Mouse (Mus musculus) stomach, postnatal 0 days (tissue): ENCODE measurements around the gene Ncln. TPM values are rescaled to one million over a fixed set of nuclear protein-coding genes. Genes with fewer than 3 reads are reported as not detected.

ENCODE experiments used
- ATAC-seq: fragments of 200-750 bp; cut with Nextera tagmentation; 2 replicates; pipeline ENCODE4 v1.8.0; 2017; ENCODE audit not compliant: low FRiP score, low TSS enrichment
- DNase-seq: peaks from one replicate; pipeline ENCODE4 v3.0.0-alpha.2; 2016; ENCODE audit warnings: low spot score
- H3K27ac ChIP-seq: fragments of 300-500 bp; sonication (generic); replicated peaks from 2 replicates; pipeline ENCODE4 v1.5.1; 2014; ENCODE audit warnings: mild to moderate bottlenecking, control low read depth
- H3K27me3 ChIP-seq: fragments of 300-500 bp; sonication (generic); 2 replicates; pipeline ENCODE4 v1.6.1; 2014; ENCODE audit warnings: low read length; ENCODE audit not compliant: control insufficient read depth, insufficient read depth
- H3K36me3 ChIP-seq: fragments of 300-500 bp; sonication (generic); 2 replicates; pipeline ENCODE4 v1.6.1; 2014; ENCODE audit warnings: low read length, mixed read lengths; ENCODE audit not compliant: control insufficient read depth, insufficient read depth
- H3K4me1 ChIP-seq: fragments of 300-500 bp; sonication (generic); replicated peaks from 2 replicates; pipeline ENCODE4 v1.6.1; 2014; ENCODE audit warnings: antibody characterized with exemption; ENCODE audit not compliant: control insufficient read depth, insufficient read depth
- H3K4me2 ChIP-seq: fragments of 300-500 bp; sonication (generic); replicated peaks from 2 replicates; pipeline ENCODE4 v1.6.1; 2014; ENCODE audit warnings: low read depth, mild to moderate bottlenecking, control low read depth, moderate library complexity
- H3K4me3 ChIP-seq: fragments of 300-500 bp; sonication (generic); 2 replicates; pipeline ENCODE4 v1.5.1; 2014; ENCODE audit warnings: low read depth, low read length, control low read depth
- H3K9ac ChIP-seq: fragments of 300-500 bp; sonication (generic); 2 replicates; pipeline ENCODE4 v1.6.1; 2014; ENCODE audit warnings: mild to moderate bottlenecking, low read length, control low read depth, mixed read lengths
- H3K9me3 ChIP-seq: fragments of 300-500 bp; sonication (generic); 2 replicates; pipeline ENCODE4 v1.6.1; 2016; ENCODE audit warnings: low read length; ENCODE audit not compliant: control insufficient read depth
- CTCF ChIP-seq: IDR thresholded peaks from 2 replicates; pipeline ENCODE4 v1.5.1; 2016; ENCODE audit warnings: antibody characterized with exemption, low read depth, mild to moderate bottlenecking, moderate library complexity
- EP300 ChIP-seq: optimal IDR thresholded peaks from 2 replicates; pipeline ENCODE3; 2016; ENCODE audit warnings: antibody characterized with exemption
- WGBS: fragments of 180-500 bp; shearing (Covaris S2); extraction: QIAGEN DNeasy Blood & Tissue Kit; methylation state at CpG from one replicate; pipeline ENCODE4 v1.1.7; 2014; 5-methylcytosine and 5-hydroxymethylcytosine counted together
- polyA plus RNA-seq: library from polyadenylated mRNA; unstranded; fragments of >200 nt; fragmentation: Nextera tagmentation; extraction: Ambion mirVana; gene quantifications from 2 replicates; pipeline ENCODE4 v1.2.1, GENCODE M21; 2015

The Ncln gene
- polyA plus RNA-seq, 1 experiment from 2014 or later, result 37.0 TPM

DNA sequence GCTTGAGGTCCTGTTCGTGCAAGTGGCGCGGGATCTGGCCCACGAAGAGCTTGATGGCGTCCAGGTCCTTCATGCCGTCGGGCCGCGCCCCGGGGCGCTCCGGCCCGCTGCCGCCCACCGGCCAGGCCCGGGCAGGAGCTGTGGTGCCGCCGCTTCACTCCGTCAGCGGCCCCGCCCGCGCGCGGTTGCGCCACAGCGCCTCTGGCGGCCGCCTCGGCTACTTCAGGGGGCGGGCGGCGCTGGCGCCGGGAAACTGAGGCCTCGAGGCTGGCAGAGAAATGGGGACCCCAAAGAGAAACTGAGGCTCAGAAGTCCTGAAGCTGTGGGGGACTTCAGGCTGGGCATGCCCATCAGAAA lies 13.7 kb downstream of the Ncln start, which contains the start of gene Celf5:
Celf5 (minus strand) TSS at position 177 of the 357 bp plus-strand sequence.
- TF ChIP-seq CTCF (peak; percentile 74), EP300 (no peak)
- Histone ChIP-seq H3K4me1 (no peaks in the 10 kb centered on the region), H3K9ac (peak within 1 kb of the TSS; percentile 47), H3K27ac (no peak within 1 kb of the TSS), H3K4me2 (peak within 1 kb of the TSS; percentile 79), H3K4me3 (peak within 1 kb of the TSS; percentile 40), H3K9me3 (no peaks in the 10 kb centered on the region), H3K36me3 (no peaks in the 10 kb centered on the region), H3K27me3 (no peaks in the 10 kb centered on the region; the same call in 1 of the 2 replicates)
- peak; percentile 53; the same call in 1 of the 2 replicates for ATAC-seq
- under 1% methylated on average over 28 of the region's 36 CpGs for WGBS
- DNase-seq, result peak; percentile 65

DNA sequence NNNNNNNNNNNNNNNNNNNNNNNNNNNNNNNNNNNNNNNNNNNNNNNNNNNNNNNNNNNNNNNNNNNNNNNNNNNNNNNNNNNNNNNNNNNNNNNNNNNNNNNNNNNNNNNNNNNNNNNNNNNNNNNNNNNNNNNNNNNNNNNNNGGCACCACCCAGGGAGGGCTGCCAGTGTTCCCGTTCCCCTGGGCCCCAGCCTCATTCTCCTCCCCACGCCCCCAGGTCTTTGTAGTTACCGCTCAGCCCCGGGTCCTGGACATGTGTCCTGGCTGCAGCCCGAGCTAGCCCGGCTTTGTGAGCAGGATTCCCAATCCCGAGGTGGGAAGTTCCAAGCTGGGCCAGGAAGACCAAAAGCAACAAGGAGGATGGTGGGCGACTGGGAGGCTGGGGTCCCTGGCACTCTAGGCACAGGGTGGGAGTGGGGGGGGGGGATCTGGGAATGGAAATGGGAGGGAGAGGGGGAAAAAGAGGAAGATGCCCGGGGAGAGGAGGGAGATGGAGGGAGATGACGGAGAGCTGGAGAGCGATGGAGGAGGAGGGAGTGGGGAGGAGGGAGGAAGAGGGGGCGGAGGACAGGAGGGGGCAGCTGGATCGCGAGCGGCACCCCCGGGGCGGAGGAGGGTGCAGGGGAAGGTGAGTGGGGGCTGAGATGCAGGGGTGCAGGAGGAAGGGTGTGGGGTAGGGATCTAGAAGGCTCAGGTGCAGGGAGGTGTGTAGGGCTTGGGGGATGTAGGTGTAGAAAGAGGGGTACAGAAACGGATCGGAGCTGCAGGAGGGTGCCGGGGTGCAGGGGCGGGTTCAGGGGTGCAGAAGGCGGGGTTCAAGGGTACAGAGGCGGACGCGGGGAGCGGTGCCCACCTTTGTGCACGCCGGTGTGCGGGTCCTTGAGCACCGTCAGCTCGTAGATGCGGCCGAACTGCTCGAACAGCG lies 14.3 kb downstream of the Ncln start:
- Histone ChIP-seq H3K27me3 (no peaks in the 10 kb centered on the region; the same call in 1 of the 2 replicates), H3K36me3 (no peaks in the 10 kb centered on the region), H3K9me3 (no peaks in the 10 kb centered on the region), H3K4me1 (no peaks in the 10 kb centered on the region), H3K9ac (peak overlapping the region; percentile 47), H3K4me2 (peak overlapping the region; percentile 79), H3K4me3 (peak overlapping the region; percentile 40), H3K27ac (no peak overlapping the region)
- TF ChIP-seq EP300, result no peak
- TF ChIP-seq CTCF, result no peak
- ATAC-seq, result 0 out of 2 replicates have a peak, but pooled peaks have one; percentile 2
- 3% methylated on average over 32 of the region's 35 CpGs for WGBS
- DNase-seq, result no peak

DNA sequence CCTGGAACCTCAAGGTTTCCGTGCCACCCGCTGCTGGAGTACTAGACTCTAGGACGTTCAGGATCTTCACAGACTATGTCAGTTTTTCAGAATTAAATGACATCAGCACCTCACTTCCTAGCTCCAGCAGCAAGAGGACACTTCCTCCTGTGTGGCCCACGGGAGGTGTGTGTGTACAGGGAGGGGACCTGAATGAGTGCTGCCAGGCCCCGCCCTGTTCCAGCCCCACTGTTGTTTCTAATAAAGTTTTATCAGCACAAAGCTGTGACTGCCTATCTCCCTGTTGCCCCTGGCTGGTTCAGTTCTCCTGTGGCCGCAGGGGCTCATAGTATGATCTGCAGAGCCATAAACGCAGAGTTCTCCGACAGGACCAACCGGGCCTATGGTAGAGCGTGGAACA lies 21.7 kb downstream of the Ncln start:
- H3K4me1 ChIP-seq, result no peaks in the 10 kb centered on the region
- DNase-seq (no peak), ATAC-seq (no peak)
- WGBS, result 76% methylated on average over 10 of the region's 10 CpGs
- H3K27me3 ChIP-seq, result peaks cover 4% of the 10 kb centered on the region; the same call in 1 of the 2 replicates
- H3K27ac ChIP-seq, result no peak overlapping the region
- no peak overlapping the region for H3K4me2 ChIP-seq
- no peaks in the 10 kb centered on the region for H3K36me3 ChIP-seq
- no peak overlapping the region for H3K4me3 ChIP-seq
- no peak for TF ChIP-seq EP300
- TF ChIP-seq CTCF, result no peak
- no peaks in the 10 kb centered on the region for H3K9me3 ChIP-seq
- H3K9ac ChIP-seq, result no peak overlapping the region

DNA sequence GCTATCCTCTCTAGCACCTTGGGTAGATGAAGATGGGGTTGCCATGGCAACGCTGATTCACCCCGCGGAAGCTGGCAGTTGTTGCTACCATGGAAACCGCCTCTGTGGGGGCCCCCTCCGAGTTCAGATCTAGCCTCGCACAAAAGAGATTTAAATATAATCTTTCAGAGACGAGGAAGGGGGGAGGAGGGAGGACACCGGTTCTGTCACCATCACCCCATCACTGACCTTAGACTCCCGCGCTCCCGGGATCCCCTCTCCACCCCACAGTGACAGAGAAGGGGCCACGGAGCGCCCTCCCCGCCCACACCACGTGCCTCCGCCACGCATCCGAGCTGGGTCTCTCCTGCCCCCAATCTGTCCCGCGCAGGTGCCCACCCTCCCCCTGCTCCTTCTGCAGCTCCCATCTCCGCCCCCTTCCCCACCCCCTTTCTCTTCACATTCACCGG lies 23.2 kb downstream of the Ncln start:
- Histone ChIP-seq H3K36me3 (no peaks in the 10 kb centered on the region), H3K27ac (no peak overlapping the region), H3K4me2 (no peak overlapping the region), H3K27me3 (peaks cover 4% of the 10 kb centered on the region; the same call in 1 of the 2 replicates), H3K4me1 (no peaks in the 10 kb centered on the region), H3K4me3 (no peak overlapping the region), H3K9me3 (no peaks in the 10 kb centered on the region), H3K9ac (no peak overlapping the region)
- 3% methylated on average over 19 of the region's 22 CpGs for WGBS
- TF ChIP-seq CTCF (no peak), EP300 (no peak)
- no peak for DNase-seq
- ATAC-seq, result no peak

DNA sequence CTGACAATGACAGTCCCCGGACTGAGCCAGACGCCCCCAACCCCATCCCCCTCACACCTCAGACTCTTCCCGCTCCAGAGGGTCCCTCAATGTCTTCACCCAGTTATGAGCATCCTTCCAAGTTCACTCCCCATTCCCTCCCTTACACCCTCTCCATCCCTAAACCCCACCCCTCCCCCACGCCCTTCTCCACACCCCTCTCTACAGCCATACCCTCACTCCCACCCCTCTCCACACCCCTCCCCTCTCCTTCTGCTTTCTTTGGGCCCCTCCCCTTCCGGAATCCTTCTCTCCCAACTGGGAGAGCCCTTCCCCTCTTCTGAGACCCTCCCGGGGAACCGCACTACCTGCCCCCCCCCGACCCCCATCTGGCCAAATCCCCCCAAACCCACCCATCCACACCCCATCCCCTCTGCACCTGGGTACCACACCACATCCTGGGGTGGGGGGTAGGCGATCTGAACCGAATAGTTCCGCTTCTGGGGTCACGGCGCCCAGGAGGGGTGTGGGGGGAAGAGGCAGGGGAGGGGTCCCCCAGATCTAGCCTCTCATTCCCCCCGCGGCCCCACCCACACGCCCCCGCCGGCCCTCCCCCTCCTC lies 23.7 kb downstream of the Ncln start:
- ATAC-seq (no peak), DNase-seq (no peak)
- TF ChIP-seq CTCF (no peak), EP300 (no peak)
- Histone ChIP-seq H3K4me2 (no peak overlapping the region), H3K36me3 (no peaks in the 10 kb centered on the region), H3K4me3 (no peak overlapping the region), H3K27me3 (peaks cover 4% of the 10 kb centered on the region; the same call in 1 of the 2 replicates), H3K4me1 (no peaks in the 10 kb centered on the region), H3K9me3 (no peaks in the 10 kb centered on the region), H3K27ac (no peak overlapping the region), H3K9ac (no peak overlapping the region)
- WGBS, result 7% methylated on average over 16 of the region's 18 CpGs

DNA sequence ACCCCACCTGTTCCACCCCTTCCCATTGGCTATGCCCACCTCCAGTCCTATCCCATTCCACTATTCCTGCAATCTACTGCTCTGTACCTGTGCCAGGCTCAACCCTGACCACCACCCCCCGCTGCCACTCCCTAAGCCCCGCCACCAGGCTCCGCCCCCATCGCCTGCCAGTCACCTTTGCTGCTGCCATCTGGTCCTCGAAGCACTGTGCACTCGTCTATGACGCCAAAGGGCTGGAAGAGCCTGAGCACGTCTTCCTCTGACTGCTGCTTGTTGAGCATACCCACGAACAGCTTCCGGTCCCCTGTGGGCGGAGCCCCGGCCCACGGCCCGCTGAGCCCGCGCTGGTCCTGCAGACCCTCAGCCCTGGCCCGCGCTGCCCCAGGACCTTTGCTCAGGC lies 25.7 kb downstream of the Ncln start:
- peaks cover 4% of the 10 kb centered on the region; the same call in 1 of the 2 replicates for H3K27me3 ChIP-seq

More for the DNA sequence above, 25.7 kb downstream of the Ncln start:
- H3K9me3 ChIP-seq, result no peaks in the 10 kb centered on the region
- TF ChIP-seq CTCF (no peak), EP300 (no peak)
- H3K9ac ChIP-seq, result no peak overlapping the region
- H3K4me1 ChIP-seq, result no peaks in the 10 kb centered on the region
- ATAC-seq (no peak), DNase-seq (no peak)
- H3K27ac ChIP-seq, result no peak overlapping the region
- no peaks in the 10 kb centered on the region for H3K36me3 ChIP-seq
- 48% methylated on average over 18 of the region's 18 CpGs for WGBS
- H3K4me3 ChIP-seq, result no peak overlapping the region
- H3K4me2 ChIP-seq, result no peak overlapping the region
